ENCODE assay signal across 17 mouse cellular contexts in genomic region chr13:98921276-98921675, GRCm38 (mm10).
"Had no signal": no experiment of that assay in that cellular context is flagged by ENCODE, and none has a peak within 500 bp of the region (broad histone marks: within the 10 kb centered on the region; RNA-seq: fewer than 3 reads in every experiment).

No protein-coding gene starts in this region.

- H3K27ac ChIP-seq: limb, embryonic 10.5 days; limb, embryonic 13.5 days; liver, embryonic 12.5 days; liver, embryonic 15.5 days; lung, embryonic 15.5 days; midbrain, embryonic 12.5 days; midbrain, embryonic 15.5 days had no signal

- H3K9ac ChIP-seq: limb, embryonic 13.5 days; liver, embryonic 12.5 days; liver, embryonic 15.5 days; lung, embryonic 15.5 days; midbrain, embryonic 12.5 days; midbrain, embryonic 15.5 days had no signal

- DNase-seq: kidney, adult 9 months; kidney, postnatal 14 days; kidney, postnatal 4 days; layer of hippocampus, adult 9-11 months; liver; lung, adult 18-20 months; lung, postnatal 10 days; lung, postnatal 36 days; thymus, adult 18-20 months; thymus, postnatal 36 days had no signal

- H3K9me3 ChIP-seq: limb, embryonic 10.5 days; limb, embryonic 13.5 days; liver, embryonic 12.5 days; liver, embryonic 15.5 days; lung, embryonic 15.5 days; midbrain, embryonic 12.5 days; midbrain, embryonic 15.5 days had no signal

- H3K4me2 ChIP-seq: limb, embryonic 13.5 days; liver, embryonic 12.5 days; liver, embryonic 15.5 days; lung, embryonic 15.5 days; midbrain, embryonic 12.5 days; midbrain, embryonic 15.5 days had no signal

- H3K4me3 ChIP-seq: limb, embryonic 10.5 days; limb, embryonic 13.5 days; liver, embryonic 12.5 days; liver, embryonic 15.5 days; lung, embryonic 15.5 days; midbrain, embryonic 12.5 days; midbrain, embryonic 15.5 days had no signal

- H3K36me3 ChIP-seq: midbrain, embryonic 15.5 days had no signal

- ATAC-seq: liver, embryonic 12.5 days; midbrain, embryonic 15.5 days had no signal

- H3K27me3 ChIP-seq: limb, embryonic 13.5 days; liver, embryonic 12.5 days; liver, embryonic 15.5 days; lung, embryonic 15.5 days; midbrain, embryonic 12.5 days; midbrain, embryonic 15.5 days had no signal
